Mouse (Mus musculus) central nervous system, embryonic 14 days (tissue): ENCODE data around the gene Inf2. TPM values are rescaled to one million over a fixed set of nuclear protein-coding genes. Genes with fewer than 3 reads are reported as not detected.

Experiments
- polyA plus RNA-seq: library from polyadenylated mRNA; depleted of rRNA; stranded (reverse); fragments of >200 nt; gene quantifications from 2 replicates; pipeline ENCODE4 v1.2.3, GENCODE M21; 2012; rRNA removed

Gene Inf2
- 11.3 and 13.2 TPM in 2 replicates for polyA plus RNA-seq

GRCm38 (mm10) chr12:112588426-112589256 lies at the start of gene Inf2:
Gene Inf2 (plus strand): TSS chr12:112588784.

GRCm38 (mm10) chr12:112619686-112620353 lies 31.2 kb downstream of the Inf2 start, which contains the start of gene Adssl1:
Gene Adssl1 (plus strand): TSS chr12:112620045.

GRCm38 (mm10) chr12:112644180-112644854 lies 55.7 kb downstream of the Inf2 start, which contains the start of gene Siva1:
Gene Siva1 (plus strand): TSS chr12:112644679.

Other genes with a start within 250 kb of the Inf2 start
- 0.02 and 0.13 TPM in 2 replicates for gene A530016L24Rik, start 99.3 kb upstream of the Inf2 start, polyA plus RNA-seq
- gene Tmem179, start 72.0 kb upstream of the Inf2 start, polyA plus RNA-seq = 34.9 and 36.2 TPM in 2 replicates
- gene Adssl1, start 31.3 kb downstream of the Inf2 start, polyA plus RNA-seq = 2.8 and 6.9 TPM in 2 replicates
- gene Siva1, start 55.9 kb downstream of the Inf2 start, polyA plus RNA-seq = 86.7 and 92.2 TPM in 2 replicates
- gene Akt1, start 86.1 kb downstream of the Inf2 start, polyA plus RNA-seq = 292 and 299 TPM in 2 replicates
- gene Zbtb42, start 90.0 kb downstream of the Inf2 start, polyA plus RNA-seq = 3.1 and 3.5 TPM in 2 replicates
- 42.5 and 49.1 TPM in 2 replicates for gene Cep170b, start 131.7 kb downstream of the Inf2 start, polyA plus RNA-seq
- gene Pld4, start 171.9 kb downstream of the Inf2 start, polyA plus RNA-seq = 7.8 and 8.3 TPM in 2 replicates
- gene Ahnak2, start 213.9 kb downstream of the Inf2 start, polyA plus RNA-seq = 1.8 and 3.9 TPM in 2 replicates
- 10.7 and 11.2 TPM in 2 replicates for gene Clba1, start 220.2 kb downstream of the Inf2 start, polyA plus RNA-seq
- 55.2 and 60.5 TPM in 2 replicates for gene Cdca4, start 240.6 kb downstream of the Inf2 start, polyA plus RNA-seq